Mouse (Mus musculus): ENCODE results near the gene Troap.

DNA sequence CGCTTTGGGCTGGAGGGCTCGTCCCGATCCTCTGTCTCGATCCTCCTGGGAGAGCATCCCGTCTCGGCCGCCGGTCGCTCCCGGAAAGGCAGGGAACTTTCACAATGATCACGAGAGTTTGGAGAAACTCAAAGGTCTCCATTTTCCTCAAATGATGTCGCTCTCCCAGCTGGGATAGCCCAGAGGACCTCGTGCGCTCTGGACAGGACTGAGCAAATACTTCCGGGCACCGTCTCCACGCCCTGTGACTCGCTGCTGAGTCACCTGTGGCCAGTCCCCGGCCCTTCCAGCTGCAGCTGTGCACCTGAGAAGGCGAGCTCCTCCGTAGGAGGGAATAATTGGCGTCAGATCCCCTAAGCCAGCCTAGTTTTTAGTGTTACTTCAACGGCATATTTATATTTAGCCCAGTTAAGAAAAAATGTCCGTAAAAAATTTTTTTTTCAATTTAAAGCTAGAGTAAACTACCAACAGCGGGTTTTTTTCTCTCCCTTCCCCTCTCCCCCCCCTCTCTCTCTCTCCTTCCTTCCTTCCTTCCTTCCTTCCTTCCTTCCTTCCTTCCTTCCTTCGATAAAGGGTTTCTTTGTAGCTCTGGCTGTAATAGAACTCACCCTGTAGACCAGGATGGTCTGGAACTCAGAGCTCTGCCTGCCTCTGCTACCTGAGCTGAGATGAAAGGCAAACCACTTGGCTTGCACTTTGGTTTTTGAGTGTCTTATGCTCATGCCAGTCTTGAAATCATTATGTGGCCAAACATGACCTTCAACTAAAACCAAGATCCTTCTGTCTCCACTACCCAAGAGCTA lies 43.6 kb upstream of the Troap start:
- TF ChIP-seq CTCF (IDR thresholded peaks at IDR 0.05; ENCODE audit: low read depth) (no peak), EP300 (optimal IDR thresholded peaks at IDR 0.05) (no peak)

Measured in stomach, postnatal 0 days (tissue).